Mouse (Mus musculus) telencephalon, adult 2 months (tissue): ENCODE measurements at regions not wholly inside any gene's neighbourhood (a gene's known extent, or its start where the extent isn't known, plus 50 kb on each side); places are given as distances from the start of the nearest gene placed in this dataset.

ENCODE experiments used
- DNase-seq: peaks from one replicate; pipeline ENCODE4 v3.0.0-alpha.2; 2011; ENCODE audit warnings: low read depth, low spot score

DNA sequence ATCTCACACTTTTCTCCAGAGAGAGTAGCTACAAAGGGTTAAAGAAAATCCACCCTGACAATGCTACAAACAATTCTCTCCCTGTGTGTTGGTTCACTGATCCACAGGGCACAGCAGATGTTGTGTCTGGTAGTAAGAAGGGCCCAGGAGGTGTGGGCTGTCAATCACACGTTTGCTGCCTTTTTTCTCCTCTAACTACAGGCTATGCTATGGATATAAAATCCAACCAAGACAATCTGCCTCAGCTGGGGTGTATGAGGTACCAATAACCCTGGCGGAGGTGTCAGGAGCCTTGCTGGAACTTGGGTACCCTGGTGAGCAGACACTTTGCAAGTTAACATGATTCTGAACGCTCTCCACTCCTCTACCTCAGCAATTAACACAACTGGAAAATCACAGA lies 1002.1 kb upstream of the Pou3f2 start:
- no peak for DNase-seq

DNA sequence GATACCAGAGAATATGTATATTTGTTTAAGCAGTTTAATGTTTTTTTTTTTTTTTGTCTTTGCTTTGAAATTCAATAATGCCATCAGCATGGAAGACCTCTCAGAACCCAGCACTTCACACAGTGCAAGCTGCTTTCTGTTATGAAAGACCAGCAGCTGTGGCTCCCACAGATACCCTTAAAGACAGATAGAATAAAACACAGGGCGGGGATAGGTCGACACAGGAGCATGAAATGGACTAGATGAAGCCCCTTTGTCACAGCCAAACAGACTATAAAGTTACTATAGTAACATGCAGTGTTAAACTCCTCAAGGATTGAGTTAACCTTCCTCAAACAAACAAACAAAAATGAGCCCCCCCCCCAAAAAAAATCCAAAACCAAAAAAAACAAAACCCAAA lies 1003.1 kb upstream of the Pou3f2 start:
- no peak for DNase-seq

DNA sequence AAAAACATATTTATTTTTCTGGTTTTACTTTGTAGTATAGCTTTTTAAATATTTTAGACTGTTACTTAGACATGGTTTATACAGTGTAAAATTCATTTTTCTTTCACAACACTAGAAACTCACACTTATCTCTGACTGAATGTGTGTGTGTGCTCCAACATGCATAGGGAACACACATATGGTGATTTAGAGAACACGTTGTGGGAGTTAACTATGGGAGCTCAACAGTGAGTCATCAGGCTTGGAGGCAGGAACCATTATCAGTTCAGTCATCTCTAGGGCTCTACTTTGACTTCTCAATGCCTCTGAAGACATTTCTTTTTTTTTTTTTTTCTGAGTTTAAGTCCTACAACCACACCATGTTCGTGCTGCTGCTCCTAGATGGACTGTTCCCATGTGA lies 997.5 kb upstream of the Mms22l start:
- DNase-seq = peak; percentile 6

GRCm38 (mm10) chr4:23504770-23505420 lies 991.4 kb upstream of the Mms22l start:
- DNase-seq = no peak

- DNase-seq = no peak
These were observed 985.4 kb upstream of the Mms22l start for GRCm38 (mm10) chr4:23510873-23511272.

- DNase-seq = no peak
These were observed 984.2 kb upstream of the Mms22l start for GRCm38 (mm10) chr4:23512014-23512413.

DNA sequence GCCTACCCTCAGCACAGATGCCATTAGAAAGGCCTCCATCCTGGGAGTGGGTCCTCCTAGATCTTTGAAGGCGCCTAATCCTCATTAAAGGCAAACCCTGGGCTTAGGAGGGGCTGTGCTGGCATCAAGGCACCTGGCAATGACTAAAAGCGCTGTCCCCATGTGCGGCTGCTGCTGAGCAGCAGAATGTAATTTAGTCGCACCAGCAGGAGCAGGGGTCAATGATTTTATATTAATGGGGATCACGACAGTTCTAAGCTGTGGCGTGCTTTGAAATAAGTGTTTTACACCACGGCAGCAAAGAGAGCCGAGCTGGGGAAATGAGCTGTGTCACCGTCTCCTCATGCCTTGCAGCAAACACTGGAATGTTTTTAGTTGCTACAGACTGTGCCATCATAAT lies 982.3 kb upstream of the Mms22l start:
- DNase-seq = no peak
